Mouse (Mus musculus) C2C12 (cell line): ENCODE data around the gene Vmn1r221. TPM values are rescaled to one million over a fixed set of nuclear protein-coding genes. Genes with fewer than 3 reads are reported as not detected.
"Not testable (repeated sequence)": the region's sequence is repeated elsewhere in the genome, so short reads cannot be mapped to it uniquely, and the experiment has no call there.

ENCODE experiments used
- H3K27me3 ChIP-seq: one replicate; pipeline ENCODE4 v1.6.1; 2011; ENCODE audit not compliant: control insufficient read depth, insufficient read depth, insufficient read length
- H3K36me3 ChIP-seq: one replicate; pipeline ENCODE4 v1.6.1; 2011; ENCODE audit not compliant: control insufficient read depth, insufficient read depth
- H3K4me3 ChIP-seq: one replicate; pipeline ENCODE4 v1.5.1; 2011; ENCODE audit warnings: mild to moderate bottlenecking, control low read depth; ENCODE audit not compliant: poor library complexity, insufficient read depth, severe bottlenecking
- H3K79me2 ChIP-seq: one replicate; pipeline ENCODE4 v1.6.1; 2011; ENCODE audit not compliant: control insufficient read depth, insufficient read depth
- H3K79me3 ChIP-seq: one replicate; pipeline ENCODE4 v1.6.1; 2011; ENCODE audit warnings: low read depth, control low read depth
- H3ac ChIP-seq: one replicate; pipeline ENCODE3; 2011; ENCODE audit warnings: low read depth; ENCODE audit not compliant: control insufficient read depth, insufficient read length
- CEBPB ChIP-seq: IDR thresholded peaks from one replicate; pipeline ENCODE4 v1.6.1; 2011; ENCODE audit warnings: low read depth, mild to moderate bottlenecking, control low read depth, moderate library complexity
- CTCF ChIP-seq: IDR thresholded peaks from one replicate; pipeline ENCODE4 v1.5.1; 2011; ENCODE audit not compliant: control insufficient read depth, insufficient read depth, insufficient read length
- FOSL1 ChIP-seq: IDR thresholded peaks from one replicate; pipeline ENCODE4 v1.8.0; 2011; ENCODE audit warnings: mild to moderate bottlenecking, low read length; ENCODE audit not compliant: poor library complexity, insufficient read depth, severe bottlenecking
- MAX ChIP-seq: IDR thresholded peaks from one replicate; pipeline ENCODE4 v1.6.1; 2011; ENCODE audit warnings: mild to moderate bottlenecking, control low read depth
- MYOD1 ChIP-seq: IDR thresholded peaks from one replicate; pipeline ENCODE4 v1.6.1; 2011; ENCODE audit warnings: low read depth; ENCODE audit not compliant: control insufficient read depth, insufficient read length
- MYOG ChIP-seq: IDR thresholded peaks from one replicate; pipeline ENCODE4 v1.6.1; 2011; ENCODE audit not compliant: control insufficient read depth, insufficient read length; ENCODE audit errors: extremely low read depth
- USF1 ChIP-seq: IDR thresholded peaks from one replicate; pipeline ENCODE4 v1.6.1; 2011; ENCODE audit warnings: low read depth, mild to moderate bottlenecking, control low read depth, moderate library complexity
- long read RNA-seq, 2 experiments: library from polyadenylated mRNA; unstranded; transcript quantifications; one replicate each; pipeline ENCODE4 v2.0.0; 2019 to 2020
- polyA plus RNA-seq: library from polyadenylated mRNA; unstranded; fragments of >200 nt; fragmentation: generic; extraction: Trizol; gene quantifications from one replicate; pipeline ENCODE4 v1.2.1, GENCODE M21; 2012; ENCODE audit warnings: missing spikeins

Vmn1r221 gene
- not detected for polyA plus RNA-seq
- long read RNA-seq, experiment 1: 0 reads
- long read RNA-seq, experiment 2: 0 reads

DNA sequence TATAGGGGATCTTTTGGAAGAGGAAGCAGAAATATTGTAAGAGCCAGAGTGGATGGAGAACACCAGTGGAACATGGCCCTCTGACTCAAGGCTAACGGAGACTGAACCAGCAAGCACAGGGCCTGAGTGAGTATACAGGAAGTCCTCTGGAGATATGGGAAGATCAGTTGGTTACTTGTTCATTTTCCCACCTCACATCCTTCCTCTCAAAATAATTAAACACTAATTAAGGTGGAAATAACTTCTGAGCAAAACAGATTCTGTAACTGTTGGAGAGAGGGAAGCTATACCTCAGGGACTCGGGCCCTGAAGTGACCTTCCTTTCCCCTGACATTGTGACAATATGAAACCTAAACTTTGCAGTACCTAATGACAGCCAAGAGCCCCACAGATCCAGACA lies at the start of gene Vmn1r221:
Gene Vmn1r221, plus strand, starts transcription at position 301 of the 400 bp plus-strand sequence.
- H3K79me2 ChIP-seq, H3K27me3 ChIP-seq, H3ac ChIP-seq, H3K4me3 ChIP-seq, H3K79me3 ChIP-seq, H3K36me3 ChIP-seq: not testable (repeated sequence)

DNA sequence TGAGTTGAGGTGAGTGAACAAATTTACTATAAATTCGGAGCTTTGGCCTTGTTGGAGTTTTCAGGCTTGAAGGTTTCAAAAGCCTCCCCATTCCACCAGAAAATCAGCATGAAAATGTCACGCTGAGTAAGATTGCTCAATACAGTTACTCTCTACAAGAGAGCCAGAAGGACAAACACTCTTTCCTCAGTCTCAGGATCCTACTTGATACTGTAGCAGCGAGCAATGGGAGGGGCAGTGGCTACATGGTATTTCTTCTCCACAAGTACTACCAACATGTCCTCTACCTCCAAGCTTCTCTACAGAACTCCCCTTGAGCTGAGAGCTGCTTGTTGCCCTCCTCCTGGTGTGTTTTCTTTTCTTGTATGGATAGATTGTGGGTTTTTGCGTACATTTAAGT lies 47.5 kb upstream of the Vmn1r221 start:
- H3K27me3 ChIP-seq, H3K79me2 ChIP-seq, H3K4me3 ChIP-seq, H3K36me3 ChIP-seq, H3K79me3 ChIP-seq, H3ac ChIP-seq: not testable (repeated sequence)

- Histone ChIP-seq H3K36me3 (no peaks in the 10 kb centered on the region), H3K27me3 (no peaks in the 10 kb centered on the region), H3K79me3 (no peaks in the 10 kb centered on the region), H3K79me2 (no peaks in the 10 kb centered on the region), H3K4me3 (no peak within 1 kb of the TSS), H3ac (no peak within 1 kb of the TSS)
- TF ChIP-seq USF1: no peak
- TF ChIP-seq MAX: no peak
- no peak for TF ChIP-seq MYOG
- TF ChIP-seq MYOD1: no peak
- no peak for TF ChIP-seq CTCF
- TF ChIP-seq FOSL1: no peak
Measured at GRCm38 (mm10) chr13:23187875-23188274, 26.1 kb upstream of the Vmn1r221 start, which contains the start of gene Vmn1r220. Vmn1r220 (minus strand) TSS chr13:23187975.

GRCm38 (mm10) chr13:23203885-23204284 lies 10.0 kb upstream of the Vmn1r221 start:
- not testable (repeated sequence) for H3K36me3 ChIP-seq, H3K79me3 ChIP-seq, H3K79me2 ChIP-seq, H3K4me3 ChIP-seq, H3ac ChIP-seq, H3K27me3 ChIP-seq

DNA sequence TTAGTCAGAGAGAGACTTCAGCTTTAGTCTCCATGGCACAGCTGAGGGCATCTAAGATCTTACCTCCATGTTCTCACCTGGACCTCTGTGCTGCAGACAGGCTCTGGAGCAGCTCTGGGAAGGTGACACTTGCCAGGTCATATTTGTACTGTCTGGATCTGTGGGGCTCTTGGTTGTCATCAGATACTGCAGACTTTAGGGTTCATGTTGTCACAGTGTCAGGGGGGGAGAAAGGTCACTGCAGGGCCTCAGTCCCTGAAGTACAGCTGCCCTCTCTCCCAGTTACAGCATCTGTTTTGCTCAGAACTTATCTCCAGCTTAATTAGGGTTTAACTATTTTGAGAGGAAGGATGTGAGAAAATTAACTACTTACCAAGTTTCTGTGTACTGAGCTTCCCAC lies 21.9 kb downstream of the Vmn1r221 start, which contains the start of gene Vmn1r222:
Gene Vmn1r222, minus strand, starts transcription at position 101 of the 400 bp plus-strand sequence.
- not testable (repeated sequence) for H3K79me3 ChIP-seq, H3K4me3 ChIP-seq, H3K79me2 ChIP-seq, H3ac ChIP-seq, H3K36me3 ChIP-seq, H3K27me3 ChIP-seq

DNA sequence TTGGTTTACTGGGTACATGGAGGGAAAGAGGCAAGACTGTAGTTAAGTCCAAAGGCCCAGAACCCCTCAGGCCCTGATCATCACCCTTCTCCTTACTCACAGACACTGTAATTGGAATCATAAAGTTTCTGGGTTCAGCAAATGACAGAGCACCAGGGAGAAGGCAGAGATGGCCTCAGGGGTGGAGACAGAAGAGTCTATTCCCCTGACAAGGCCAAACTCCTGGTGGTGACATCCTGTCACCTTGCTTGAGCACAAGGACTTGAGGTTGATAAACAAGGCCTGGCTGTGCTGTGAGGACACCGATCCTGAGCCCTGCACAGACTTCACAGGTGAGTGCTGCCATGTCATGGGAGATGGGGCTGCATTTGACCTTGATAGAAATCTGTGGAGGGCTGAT lies 32.9 kb downstream of the Vmn1r221 start, which contains the start of gene Vmn1r223:
Gene Vmn1r223, plus strand, starts transcription at position 301 of the 400 bp plus-strand sequence.
- H3K4me3 ChIP-seq, H3K79me2 ChIP-seq, H3K36me3 ChIP-seq, H3K27me3 ChIP-seq, H3K79me3 ChIP-seq, H3ac ChIP-seq: not testable (repeated sequence)

GRCm38 (mm10) chr13:23258546-23259048 lies 44.7 kb downstream of the Vmn1r221 start:
- no peak overlapping the region for H3K4me3 ChIP-seq
- H3K79me2 ChIP-seq: no peaks in the 10 kb centered on the region
- H3K27me3 ChIP-seq: no peaks in the 10 kb centered on the region
- H3K36me3 ChIP-seq: no peaks in the 10 kb centered on the region
- no peaks in the 10 kb centered on the region for H3K79me3 ChIP-seq
- H3ac ChIP-seq: no peak overlapping the region
- TF ChIP-seq CEBPB: no peak
- TF ChIP-seq FOSL1: no peak
- TF ChIP-seq USF1: no peak
- no peak for TF ChIP-seq MYOD1
- no peak for TF ChIP-seq MYOG
- no peak for TF ChIP-seq MAX
- TF ChIP-seq CTCF: no peak

DNA sequence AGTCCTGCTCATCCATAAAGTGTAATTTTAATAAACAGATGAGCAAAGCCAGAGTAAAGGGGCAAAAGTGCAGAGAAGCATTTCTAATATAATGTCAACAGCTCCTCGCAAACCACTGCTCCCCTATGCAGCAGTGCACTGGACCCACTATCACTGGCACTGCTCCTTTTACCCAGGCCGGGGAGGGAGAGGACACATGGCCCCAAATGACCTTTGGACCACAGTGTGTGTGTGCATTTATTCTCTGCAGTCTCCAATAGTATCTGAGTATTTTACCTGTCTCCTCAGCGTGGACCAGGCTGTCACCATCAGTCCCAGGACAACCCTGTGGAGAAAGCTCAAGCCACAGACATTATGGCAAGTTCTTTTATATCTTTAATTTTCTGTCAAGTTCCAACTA lies 54.7 kb downstream of the Vmn1r221 start:
- H3K4me3 ChIP-seq, H3K79me3 ChIP-seq, H3ac ChIP-seq, H3K27me3 ChIP-seq, H3K36me3 ChIP-seq, H3K79me2 ChIP-seq: not testable (repeated sequence)

GRCm38 (mm10) chr13:23269127-23269526 lies 55.2 kb downstream of the Vmn1r221 start:
- H3K79me3 ChIP-seq, H3K4me3 ChIP-seq, H3K79me2 ChIP-seq, H3ac ChIP-seq, H3K27me3 ChIP-seq, H3K36me3 ChIP-seq: not testable (repeated sequence)
